Mouse (Mus musculus): ENCODE measurements around the gene Prkaa2. TPM values are rescaled to one million over a fixed set of nuclear protein-coding genes. Genes with fewer than 3 reads are reported as not detected.

Prkaa2 gene
- polyA plus RNA-seq, 1 experiment from 2014 or later: 1.1 TPM

DNA sequence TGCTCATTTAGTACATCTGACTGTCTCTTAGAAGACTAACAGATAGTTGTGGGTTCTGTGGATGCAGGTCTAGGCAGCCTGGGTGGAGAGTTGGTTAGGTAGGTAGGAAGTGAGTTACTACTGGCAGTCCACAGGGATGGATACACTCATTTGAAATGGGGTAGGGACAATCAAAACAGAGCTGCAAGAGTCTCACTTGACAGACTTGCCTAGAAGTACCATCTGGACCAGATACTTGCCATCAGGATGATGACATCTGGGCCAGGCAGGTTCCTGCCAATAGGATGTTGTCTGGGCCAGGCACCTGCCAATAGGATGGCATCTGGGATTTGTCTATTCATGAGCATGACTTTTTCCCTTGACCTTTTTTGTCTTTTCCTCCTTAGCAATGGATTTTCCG is 108.0 kb downstream of the Prkaa2 start:
- ATAC-seq (ENCODE audit: low FRiP score, low read depth): no peak
- no peak overlapping the region for H3K9ac ChIP-seq
- H3K4me3 ChIP-seq: no peak overlapping the region
- no peaks in the 10 kb centered on the region for H3K27me3 ChIP-seq
- H3K27ac ChIP-seq: no peak overlapping the region
- no peaks in the 10 kb centered on the region for H3K9me3 ChIP-seq
- 71% methylated on average over 1 of the region's 1 CpGs for WGBS
- no peaks in the 10 kb centered on the region for H3K4me1 ChIP-seq
- H3K4me2 ChIP-seq (replicated peaks): no peak overlapping the region
- no peaks in the 10 kb centered on the region for H3K36me3 ChIP-seq

DNA sequence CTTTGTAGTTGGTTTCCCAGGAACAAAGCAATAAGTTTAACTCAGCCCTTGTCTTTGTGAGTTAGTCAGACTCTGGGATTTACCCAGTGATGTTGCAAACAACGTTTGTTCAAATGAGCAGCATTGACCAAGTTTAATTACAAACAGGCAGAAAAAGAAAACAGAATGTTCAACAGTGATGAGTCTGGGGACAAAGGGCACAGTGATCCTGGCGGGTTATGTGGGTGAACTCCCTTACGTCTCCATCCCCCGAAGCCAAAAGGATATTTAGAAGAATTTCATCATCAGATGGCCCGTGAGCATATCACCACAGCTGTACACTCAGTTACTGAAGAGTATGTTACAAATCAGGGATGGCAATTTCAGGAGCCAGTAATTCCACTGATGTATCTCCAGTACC is 110.0 kb downstream of the Prkaa2 start:
- Histone ChIP-seq H3K36me3 (no peaks in the 10 kb centered on the region), H3K9me3 (no peaks in the 10 kb centered on the region), H3K27me3 (no peaks in the 10 kb centered on the region), H3K9ac (no peak overlapping the region), H3K4me2 (replicated peaks) (no peak overlapping the region), H3K4me3 (no peak overlapping the region), H3K27ac (no peak overlapping the region), H3K4me1 (no peaks in the 10 kb centered on the region)
- 75% methylated on average over 5 of the region's 5 CpGs for WGBS
- ATAC-seq (ENCODE audit: low FRiP score, low read depth): no peak

DNA sequence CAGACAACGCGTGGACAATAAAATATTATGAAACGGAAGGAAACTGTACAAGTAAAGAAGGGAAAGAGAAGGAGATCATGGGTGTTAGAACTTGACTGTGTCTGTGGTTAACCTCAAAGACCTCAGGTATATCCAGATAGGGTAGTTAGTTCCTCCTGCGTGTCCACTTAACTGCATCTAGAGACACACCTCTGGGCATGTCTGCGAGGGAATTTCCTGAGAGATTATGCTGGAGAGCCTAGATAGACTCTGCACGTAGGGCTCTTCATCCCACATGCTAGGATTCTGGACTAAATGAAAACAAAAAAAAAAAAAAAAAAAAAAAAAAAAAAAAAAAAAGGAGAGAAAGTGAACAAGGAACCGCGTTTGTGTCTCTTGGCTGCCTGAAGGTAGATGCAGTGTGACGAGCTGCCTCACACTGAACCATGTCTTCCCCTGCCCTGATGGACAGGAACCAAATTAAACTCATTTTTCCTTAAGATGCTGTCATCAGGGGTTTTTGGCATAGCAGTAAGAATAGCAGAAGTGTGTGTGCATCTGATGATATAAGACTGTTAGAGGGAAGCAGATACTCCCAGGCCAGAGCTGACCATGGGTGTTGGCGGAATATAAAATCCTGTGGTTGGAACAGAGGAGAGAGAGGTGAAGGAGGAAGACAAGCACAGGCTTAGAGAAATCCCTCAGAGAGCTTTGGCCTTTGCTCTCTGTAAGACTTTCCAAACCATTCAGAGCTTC is 116.4 kb downstream of the Prkaa2 start:
- no peak for ATAC-seq (ENCODE audit: low FRiP score, low read depth)
- WGBS: 86% methylated on average over 10 of the region's 10 CpGs
- Histone ChIP-seq H3K4me2 (replicated peaks) (no peak overlapping the region), H3K36me3 (no peaks in the 10 kb centered on the region), H3K27ac (no peak overlapping the region), H3K9me3 (no peaks in the 10 kb centered on the region), H3K27me3 (no peaks in the 10 kb centered on the region), H3K9ac (no peak overlapping the region), H3K4me3 (no peak overlapping the region), H3K4me1 (no peaks in the 10 kb centered on the region)

GRCm38 (mm10) chr4:104992271-104992670 is 117.4 kb downstream of the Prkaa2 start:
- 86% methylated on average over 3 of the region's 3 CpGs for WGBS
- Histone ChIP-seq H3K27ac (no peak overlapping the region), H3K4me3 (no peak overlapping the region), H3K4me2 (replicated peaks) (no peak overlapping the region), H3K27me3 (no peaks in the 10 kb centered on the region), H3K9ac (no peak overlapping the region), H3K4me1 (no peaks in the 10 kb centered on the region), H3K9me3 (no peaks in the 10 kb centered on the region), H3K36me3 (no peaks in the 10 kb centered on the region)
- no peak for ATAC-seq (ENCODE audit: low FRiP score, low read depth)

DNA sequence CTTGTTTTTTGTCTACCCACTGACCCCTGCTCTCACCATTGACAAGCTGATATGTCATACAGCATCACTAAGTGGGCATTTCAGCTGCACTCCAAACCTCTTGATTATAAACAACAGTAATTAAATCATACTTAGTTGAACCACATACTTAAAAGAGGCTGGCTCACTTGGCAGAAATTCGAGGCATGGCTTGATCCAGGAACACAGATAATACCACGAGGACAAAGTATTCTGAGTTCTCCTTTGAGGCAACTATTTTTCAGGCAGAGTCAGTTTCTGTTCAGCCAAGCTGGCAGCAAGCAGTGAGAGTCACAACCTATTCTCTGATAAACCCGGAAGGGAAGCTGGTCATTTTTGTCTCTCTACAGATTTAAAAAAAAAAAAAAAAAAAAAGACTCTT is 119.0 kb downstream of the Prkaa2 start:
- ATAC-seq (ENCODE audit: low FRiP score, low read depth): no peak
- no peak overlapping the region for H3K9ac ChIP-seq
- 80% methylated on average over 3 of the region's 3 CpGs for WGBS
- H3K4me1 ChIP-seq: no peaks in the 10 kb centered on the region
- H3K9me3 ChIP-seq: no peaks in the 10 kb centered on the region
- no peak overlapping the region for H3K4me2 ChIP-seq (replicated peaks)
- no peak overlapping the region for H3K27ac ChIP-seq
- H3K27me3 ChIP-seq: no peaks in the 10 kb centered on the region
- no peaks in the 10 kb centered on the region for H3K36me3 ChIP-seq
- H3K4me3 ChIP-seq: no peak overlapping the region

GRCm38 (mm10) chr4:104990016-104990415 is 119.7 kb downstream of the Prkaa2 start:
- H3K4me1 ChIP-seq: no peaks in the 10 kb centered on the region
- no peak overlapping the region for H3K4me2 ChIP-seq (replicated peaks)
- H3K36me3 ChIP-seq: no peaks in the 10 kb centered on the region
- no peaks in the 10 kb centered on the region for H3K9me3 ChIP-seq
- ATAC-seq (ENCODE audit: low FRiP score, low read depth): no peak
- 82% methylated on average over 6 of the region's 6 CpGs for WGBS
- no peak overlapping the region for H3K9ac ChIP-seq
- H3K4me3 ChIP-seq: no peak overlapping the region
- no peak overlapping the region for H3K27ac ChIP-seq
- no peaks in the 10 kb centered on the region for H3K27me3 ChIP-seq

- Histone ChIP-seq H3K9ac (no peak overlapping the region), H3K4me1 (no peaks in the 10 kb centered on the region), H3K27me3 (no peaks in the 10 kb centered on the region), H3K27ac (no peak overlapping the region), H3K4me3 (no peak overlapping the region), H3K36me3 (no peaks in the 10 kb centered on the region), H3K4me2 (replicated peaks) (no peak overlapping the region), H3K9me3 (no peaks in the 10 kb centered on the region)
- WGBS: 83% methylated on average over 7 of the region's 7 CpGs
- no peak for ATAC-seq (ENCODE audit: low FRiP score, low read depth)
These were observed 121.0 kb downstream of the Prkaa2 start for GRCm38 (mm10) chr4:104988709-104989108.

- Histone ChIP-seq H3K9ac (no peak overlapping the region), H3K36me3 (no peaks in the 10 kb centered on the region), H3K27ac (no peak overlapping the region), H3K27me3 (no peaks in the 10 kb centered on the region), H3K4me3 (no peak overlapping the region), H3K9me3 (no peaks in the 10 kb centered on the region), H3K4me1 (no peaks in the 10 kb centered on the region), H3K4me2 (replicated peaks) (no peak overlapping the region)
- WGBS: 81% methylated on average over 5 of the region's 5 CpGs
- no peak for ATAC-seq (ENCODE audit: low FRiP score, low read depth)
These were observed 121.6 kb downstream of the Prkaa2 start for GRCm38 (mm10) chr4:104988102-104988501.

DNA sequence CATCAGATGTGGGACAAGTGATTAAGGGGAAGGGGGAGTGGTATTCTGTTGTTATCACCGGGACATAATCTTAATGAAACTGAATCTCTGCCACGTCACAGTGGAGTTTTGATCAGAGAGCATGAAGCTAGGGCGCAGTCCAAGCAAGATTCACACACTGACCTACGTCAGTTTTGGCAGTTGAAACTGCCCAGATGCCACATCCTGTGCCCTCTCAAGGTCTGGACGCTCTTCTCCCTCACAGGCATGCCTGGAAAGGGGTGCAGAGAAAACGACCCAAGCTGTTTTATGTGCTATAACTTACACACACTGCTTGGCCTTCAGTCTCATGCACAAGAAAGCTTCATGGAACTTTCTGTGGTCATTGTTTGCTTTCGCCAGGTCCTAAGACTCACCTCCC is 122.1 kb downstream of the Prkaa2 start:
- Histone ChIP-seq H3K4me3 (no peak overlapping the region), H3K27me3 (no peaks in the 10 kb centered on the region), H3K27ac (no peak overlapping the region), H3K9ac (no peak overlapping the region), H3K36me3 (no peaks in the 10 kb centered on the region), H3K4me2 (replicated peaks) (no peak overlapping the region), H3K9me3 (no peaks in the 10 kb centered on the region), H3K4me1 (no peaks in the 10 kb centered on the region)
- 71% methylated on average over 7 of the region's 7 CpGs for WGBS
- ATAC-seq (ENCODE audit: low FRiP score, low read depth): no peak

DNA sequence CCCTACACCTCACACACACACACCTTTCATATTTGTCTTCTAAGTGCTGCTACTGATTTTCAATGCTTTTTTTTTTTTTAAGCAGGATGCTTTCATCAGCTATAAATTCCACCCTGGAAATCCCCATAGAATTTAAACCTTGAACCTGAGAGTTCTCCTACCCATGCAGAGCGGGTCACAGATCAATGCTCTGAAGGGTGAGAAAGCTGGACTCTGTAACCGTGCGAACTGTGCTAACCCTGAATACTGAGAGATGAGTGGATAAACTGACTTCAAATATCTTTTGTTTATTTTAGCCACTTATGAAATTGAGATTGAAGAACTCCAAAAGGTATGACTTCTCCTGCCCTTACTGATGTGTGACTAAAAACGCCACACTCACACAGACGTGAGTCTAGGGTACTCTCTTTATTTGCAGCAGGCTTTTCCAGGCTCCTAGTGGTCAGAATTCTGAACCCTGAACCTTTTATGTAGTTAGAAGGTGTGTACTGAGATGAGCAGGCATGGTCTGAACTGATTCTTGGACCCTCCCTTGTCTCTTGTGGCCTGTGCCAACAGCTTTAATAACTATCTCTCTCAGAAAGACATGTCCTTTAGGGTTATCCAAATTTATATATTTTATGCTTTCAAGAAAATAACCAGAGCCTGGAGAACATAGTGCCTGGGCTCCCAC is 123.6 kb downstream of the Prkaa2 start:
- 86% methylated on average over 5 of the region's 5 CpGs for WGBS
- Histone ChIP-seq H3K4me3 (no peak overlapping the region), H3K9ac (no peak overlapping the region), H3K36me3 (no peaks in the 10 kb centered on the region), H3K27ac (no peak overlapping the region), H3K4me1 (no peaks in the 10 kb centered on the region), H3K27me3 (no peaks in the 10 kb centered on the region), H3K9me3 (no peaks in the 10 kb centered on the region), H3K4me2 (replicated peaks) (no peak overlapping the region)
- no peak for ATAC-seq (ENCODE audit: low FRiP score, low read depth)
